Mouse (Mus musculus) kidney, postnatal 14 days (tissue): ENCODE measurements around the gene Nudcd3.

Experiments
- DNase-seq: peaks from one replicate; pipeline ENCODE4 v3.0.0; 2022; ENCODE audit warnings: mixed read lengths

The Nudcd3 gene

DNA sequence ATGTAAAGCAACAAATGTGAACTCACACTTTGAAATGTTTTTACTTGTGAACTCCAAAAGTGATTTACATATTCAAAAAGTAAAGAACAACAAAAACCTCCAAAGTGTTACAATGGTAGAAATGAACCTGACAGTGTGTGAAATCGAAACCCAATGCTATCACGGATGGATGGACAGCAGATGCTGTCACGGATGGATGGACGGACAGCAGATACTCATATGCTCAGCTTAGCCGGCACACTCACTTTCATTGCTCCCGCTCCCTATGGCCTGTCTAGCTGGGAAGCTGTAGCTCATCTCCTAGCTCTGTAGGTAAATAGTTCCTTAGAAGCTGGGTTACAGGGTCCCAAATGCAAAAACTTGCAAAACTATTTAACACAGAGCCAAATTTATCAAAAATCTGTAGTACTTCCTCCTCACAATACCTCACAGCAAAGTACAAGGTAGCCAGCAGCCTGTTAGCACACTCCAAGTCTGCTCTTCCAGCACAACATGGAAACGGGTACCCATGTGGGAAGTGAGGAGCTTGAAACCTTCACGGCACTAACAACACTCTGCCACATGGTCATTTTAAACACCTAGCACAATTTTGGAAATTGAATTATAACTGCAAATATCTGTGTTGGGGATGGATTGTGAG is 22.3 kb downstream of the Nudcd3 start:
- no peak for DNase-seq

DNA sequence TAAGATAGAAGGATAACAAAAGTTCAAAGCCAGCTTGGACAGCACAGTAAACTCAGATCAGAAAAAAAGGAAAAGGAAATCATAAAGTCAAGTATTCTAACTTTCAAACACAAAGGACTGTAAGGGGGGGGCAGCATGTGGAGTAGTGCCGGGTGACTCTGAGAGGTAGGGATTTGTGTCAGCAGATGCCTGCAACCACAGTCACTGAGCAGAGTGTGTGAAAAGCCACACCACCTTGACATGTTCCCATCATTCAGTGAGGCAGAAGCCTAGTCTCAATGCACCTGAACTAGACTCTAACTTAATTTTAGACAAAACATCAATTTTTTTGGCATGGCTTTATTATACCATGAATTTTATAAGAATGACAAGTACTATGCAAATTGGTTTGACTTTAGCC is 24.7 kb downstream of the Nudcd3 start:
- DNase-seq, result no peak

DNA sequence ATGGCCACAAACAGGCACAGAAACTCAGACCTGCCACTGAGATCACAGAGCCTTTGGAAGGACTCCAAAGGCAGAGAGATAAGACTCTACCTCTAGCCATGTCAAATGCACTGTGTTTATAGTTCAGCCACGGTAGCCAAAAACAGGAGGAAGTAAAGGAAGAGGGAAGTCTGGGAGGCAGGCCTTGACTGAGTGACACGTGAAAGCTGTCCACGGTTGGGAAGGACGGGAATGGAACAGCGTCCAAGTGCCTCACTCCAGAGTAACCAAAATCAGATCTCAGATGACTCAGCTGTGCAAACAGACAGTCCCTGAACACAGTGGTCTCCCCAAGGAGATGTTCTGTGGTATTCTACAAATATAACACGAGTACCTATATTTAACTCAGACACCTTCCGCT is 25.5 kb downstream of the Nudcd3 start:
- no peak for DNase-seq

DNA sequence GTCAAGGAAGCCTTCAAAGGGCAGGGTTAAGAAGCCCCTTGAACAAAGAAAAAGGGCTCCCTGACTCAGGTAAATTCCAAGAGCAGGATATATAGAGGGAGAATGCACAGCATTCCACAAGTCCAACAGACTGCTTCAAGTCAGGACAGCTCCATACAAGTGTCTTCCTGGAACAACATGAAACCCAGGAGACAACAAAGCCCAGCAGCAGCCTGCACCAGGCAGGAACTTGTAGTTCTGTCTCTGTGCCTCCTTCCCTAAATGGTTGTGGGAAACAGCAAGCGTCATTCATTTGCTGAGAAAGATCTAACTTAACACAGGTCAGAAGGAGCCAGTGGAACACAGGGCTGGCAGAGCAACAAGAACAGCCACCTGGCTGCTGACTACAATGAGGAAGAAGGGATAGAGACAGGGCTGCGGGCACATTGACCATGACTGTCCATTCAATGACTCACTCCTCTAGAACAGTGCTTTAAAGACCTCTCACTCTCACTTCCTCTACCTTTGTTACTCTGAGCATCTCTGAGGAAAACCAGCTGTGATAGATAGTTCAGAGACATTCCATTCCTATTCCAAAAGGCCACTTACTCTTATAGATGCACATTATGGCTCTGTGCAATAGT is 31.1 kb downstream of the Nudcd3 start:
- DNase-seq, result no peak

DNA sequence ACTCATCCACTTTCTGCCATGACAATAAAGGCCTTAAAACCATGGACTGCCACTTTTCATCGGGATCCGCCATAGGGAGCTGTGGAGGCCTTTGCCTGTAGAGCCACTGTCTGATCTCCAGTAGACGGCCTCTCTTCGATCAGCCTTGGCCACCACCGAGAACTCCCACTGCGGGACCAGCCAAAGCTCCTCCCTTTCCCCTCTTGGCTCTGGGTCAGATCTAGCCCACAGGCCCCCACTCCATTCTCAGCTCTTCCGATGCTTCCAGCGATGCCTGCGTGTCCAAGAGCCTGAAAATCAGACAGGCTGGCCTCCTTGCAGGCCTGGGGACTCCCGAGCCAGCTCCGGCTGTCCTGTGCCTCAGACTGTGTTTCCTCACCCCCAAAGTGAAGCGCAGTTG is 33.9 kb downstream of the Nudcd3 start:
- no peak for DNase-seq

DNA sequence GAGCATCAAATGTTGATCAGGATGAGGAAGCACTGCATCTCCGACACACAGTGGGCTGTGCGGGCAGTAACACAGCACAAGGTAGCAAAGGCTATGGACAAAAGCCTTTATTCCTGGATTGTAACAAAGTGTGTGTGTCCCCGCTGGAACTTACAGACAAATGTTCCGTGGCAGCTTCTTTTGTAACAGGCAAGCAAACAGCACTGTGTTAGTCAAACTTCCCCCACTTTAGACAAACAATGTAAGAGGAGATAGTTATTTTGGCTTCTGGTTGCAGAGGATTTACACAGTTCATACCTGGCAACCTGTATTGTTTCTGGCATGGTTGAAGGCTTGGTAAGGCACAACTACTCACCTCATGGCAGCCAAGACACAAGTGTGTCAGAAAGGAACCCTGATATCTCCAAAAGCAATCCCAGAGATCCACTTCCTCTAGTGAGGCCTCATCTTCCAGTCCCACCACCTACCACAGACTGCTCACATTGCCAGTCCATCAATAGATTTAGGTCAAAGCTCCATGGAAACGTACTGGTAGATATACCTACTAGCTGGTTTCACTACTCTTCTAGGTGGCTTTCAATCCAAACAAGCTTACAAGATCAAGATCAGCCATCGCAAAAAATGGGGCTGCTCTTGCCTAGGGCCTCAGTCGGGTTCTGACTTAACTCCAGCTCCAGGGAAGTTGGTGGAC is 34.7 kb downstream of the Nudcd3 start:
- no peak for DNase-seq

- no peak for DNase-seq
Measured at GRCm38 (mm10) chr11:6164781-6165180, 35.4 kb downstream of the Nudcd3 start.

DNA sequence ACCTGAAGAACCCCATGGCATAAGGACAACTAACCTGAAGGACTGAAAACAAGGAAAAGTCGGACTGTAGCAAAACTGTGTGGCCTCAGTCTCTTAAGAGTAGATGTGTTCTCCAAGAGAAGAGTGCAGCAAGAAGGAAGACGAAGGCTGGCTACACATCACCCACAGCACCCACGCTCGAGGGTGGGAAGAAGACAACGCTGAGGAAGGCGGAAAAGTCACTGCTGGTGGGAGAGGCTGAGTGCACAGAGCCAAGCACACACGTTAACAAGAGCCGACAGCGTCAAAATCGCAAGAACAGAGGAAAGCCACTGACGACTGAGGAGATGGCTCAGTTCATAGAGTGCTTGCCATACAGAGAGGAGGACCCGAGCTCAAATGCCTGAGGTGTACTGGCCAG is 36.5 kb downstream of the Nudcd3 start:
- no peak for DNase-seq

DNA sequence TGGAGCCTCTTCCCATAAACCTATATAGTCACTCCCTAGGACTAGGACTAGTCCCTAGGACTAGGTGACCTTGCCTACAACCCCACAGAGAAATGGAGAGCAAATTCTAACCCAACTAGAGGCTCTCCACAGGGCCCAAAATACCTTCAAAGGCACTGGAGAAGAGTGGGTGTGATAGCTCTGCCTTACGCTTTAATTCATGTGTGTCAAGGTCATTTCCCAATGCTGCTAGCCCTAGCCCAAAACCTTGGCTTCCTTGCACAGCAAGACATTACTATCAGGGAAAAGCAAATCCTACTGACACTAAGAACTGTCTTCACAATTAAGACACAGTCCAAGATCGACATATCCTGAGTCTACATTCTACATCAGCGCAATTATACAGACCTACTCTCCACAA is 37.2 kb downstream of the Nudcd3 start:
- DNase-seq, result no peak

GRCm38 (mm10) chr11:6161549-6161948 is 38.7 kb downstream of the Nudcd3 start:
- no peak for DNase-seq

DNA sequence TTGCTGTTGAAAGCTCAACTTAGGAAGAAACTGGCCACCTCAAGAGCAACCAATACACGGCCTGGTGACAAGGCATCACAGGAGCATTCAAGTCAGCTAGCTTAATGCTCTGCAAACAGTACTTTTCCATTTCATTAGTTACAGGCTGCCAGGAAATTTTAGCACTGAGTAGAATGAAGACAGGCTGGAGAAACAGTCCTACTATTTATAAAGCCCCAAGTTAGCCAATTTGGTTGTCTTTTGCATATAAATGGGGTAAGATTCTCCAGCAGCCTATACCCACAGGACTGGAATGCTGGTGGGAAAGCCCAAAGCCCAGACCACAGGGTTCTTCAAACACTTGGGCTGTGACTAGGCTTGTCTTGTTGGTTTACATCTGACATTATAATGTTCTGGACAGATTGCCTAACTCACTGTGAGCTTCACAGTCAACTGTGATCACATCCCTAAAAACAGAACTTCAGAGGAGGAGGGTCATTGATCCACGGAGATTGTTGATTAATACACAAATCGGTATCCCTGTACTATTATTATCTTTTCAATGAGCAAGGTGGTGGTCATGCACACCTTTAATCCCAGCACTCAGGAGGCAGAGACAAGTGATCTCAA is 39.4 kb downstream of the Nudcd3 start:
- DNase-seq, result no peak

- DNase-seq, result no peak
Measured at GRCm38 (mm10) chr11:6159704-6160275, 40.4 kb downstream of the Nudcd3 start.

DNA sequence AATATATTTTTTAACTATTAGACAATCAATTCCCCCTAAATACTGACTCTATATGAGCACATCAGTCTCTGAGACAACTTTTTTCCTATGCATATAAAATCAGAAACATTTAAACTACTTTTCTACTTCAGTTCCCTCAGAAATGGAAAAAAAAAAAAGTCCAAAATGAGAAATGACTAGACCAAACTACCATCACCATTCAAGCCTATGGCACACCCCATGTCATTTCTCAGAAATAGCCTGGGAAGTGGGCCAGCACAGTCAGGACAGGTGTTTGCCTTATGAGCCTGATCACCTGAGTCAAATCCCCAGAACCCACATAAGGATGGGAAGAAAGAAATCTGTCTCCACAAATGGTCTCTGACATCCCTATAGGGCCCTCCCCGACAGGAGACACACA is 41.7 kb downstream of the Nudcd3 start:
- DNase-seq, result no peak

DNA sequence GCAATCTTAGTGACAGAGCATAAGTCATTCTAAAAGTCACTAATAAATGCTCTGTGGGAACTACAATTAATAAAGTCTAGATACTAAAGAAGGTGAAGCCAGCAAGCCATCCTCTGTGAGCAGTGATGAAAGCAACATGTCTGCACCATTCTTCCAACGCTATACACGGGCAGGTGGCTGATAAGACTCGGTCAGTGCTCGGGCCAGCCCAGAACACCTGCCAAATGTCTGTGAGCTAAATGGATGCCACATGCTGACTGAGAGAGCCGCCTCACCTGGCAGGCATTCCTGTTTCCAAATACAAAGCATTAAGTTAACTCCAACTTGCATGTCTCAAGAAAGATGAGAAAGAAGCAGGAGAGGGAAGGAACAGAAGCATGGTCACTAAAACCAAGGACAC is 43.1 kb downstream of the Nudcd3 start:
- no peak for DNase-seq

- no peak for DNase-seq
Measured at GRCm38 (mm10) chr11:6156651-6157050, 43.6 kb downstream of the Nudcd3 start.

- DNase-seq, result no peak
Measured at GRCm38 (mm10) chr11:6154211-6154701, 46.0 kb downstream of the Nudcd3 start.

DNA sequence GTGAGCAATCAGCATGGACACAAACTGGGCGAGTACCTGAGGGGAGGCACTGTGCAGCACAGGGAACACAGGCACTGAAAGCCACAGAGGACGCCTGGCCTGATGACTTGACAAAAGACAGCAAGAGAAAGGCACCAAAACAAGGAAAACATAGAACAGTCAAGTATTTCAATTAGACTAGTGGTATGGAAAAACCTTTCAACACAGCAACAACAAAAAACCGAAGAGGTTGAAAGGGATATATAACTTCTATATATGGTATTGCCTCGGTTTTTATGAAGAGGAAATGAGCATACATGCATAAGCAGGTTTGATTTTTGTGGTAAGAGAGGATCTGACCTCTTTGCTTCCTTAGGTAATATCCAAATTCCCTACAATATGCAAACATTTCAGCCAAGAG is 47.4 kb downstream of the Nudcd3 start:
- DNase-seq, result no peak

DNA sequence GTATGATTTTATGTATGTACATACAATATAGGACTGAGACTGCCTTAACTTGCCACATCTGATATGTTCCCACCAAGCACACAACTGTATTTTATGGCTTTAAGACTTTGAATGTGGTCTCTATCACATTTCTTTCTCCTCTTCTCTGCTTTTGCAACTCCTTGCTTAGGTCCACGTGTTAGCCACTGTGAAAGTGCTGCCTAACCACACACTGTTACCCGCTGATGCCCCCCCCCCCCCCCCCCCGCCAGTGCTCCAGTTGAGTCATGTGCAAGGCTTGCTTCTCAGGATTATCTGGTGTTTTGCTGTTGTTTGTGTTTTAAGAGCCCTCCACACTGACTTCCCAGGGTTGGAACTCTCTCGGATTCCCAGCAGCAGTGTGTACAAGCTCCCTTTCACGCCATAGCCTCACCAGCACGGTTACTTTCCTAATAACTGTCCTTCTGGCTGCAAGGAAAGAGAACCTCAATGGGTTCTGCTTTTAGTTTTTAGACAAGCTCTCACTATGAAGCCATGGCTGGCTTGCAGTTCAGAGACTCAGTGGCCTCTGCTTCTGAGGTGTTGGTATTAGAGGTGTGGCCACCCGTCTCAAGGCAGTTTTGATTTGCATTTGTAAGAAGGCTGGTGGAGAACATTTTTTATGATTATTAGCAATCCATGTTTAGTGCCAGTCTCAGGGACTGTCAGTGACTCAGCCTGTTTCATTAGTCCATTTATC is 61.8 kb downstream of the Nudcd3 start:
- no peak for DNase-seq

DNA sequence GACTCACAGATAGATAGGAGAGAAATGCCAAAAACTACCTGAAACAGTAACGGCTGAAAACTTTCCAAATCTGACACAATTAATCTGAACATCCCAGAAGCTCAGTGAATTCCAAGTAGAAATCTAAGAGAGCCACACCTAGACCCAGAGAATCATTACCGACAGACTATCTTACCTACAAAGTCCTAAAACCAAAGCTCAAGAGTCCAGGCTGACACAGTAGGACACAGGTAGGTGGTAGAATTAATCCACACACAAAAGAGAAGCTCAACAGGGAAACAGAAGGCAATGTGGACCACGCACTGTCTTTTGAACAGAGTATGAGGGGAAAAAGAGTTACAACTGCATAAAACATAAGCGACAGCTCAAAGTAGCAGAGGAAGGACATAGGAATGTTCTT is 67.3 kb downstream of the Nudcd3 start:
- no peak for DNase-seq

- DNase-seq, result no peak
Measured at GRCm38 (mm10) chr11:6130578-6130977, 69.6 kb downstream of the Nudcd3 start.

DNA sequence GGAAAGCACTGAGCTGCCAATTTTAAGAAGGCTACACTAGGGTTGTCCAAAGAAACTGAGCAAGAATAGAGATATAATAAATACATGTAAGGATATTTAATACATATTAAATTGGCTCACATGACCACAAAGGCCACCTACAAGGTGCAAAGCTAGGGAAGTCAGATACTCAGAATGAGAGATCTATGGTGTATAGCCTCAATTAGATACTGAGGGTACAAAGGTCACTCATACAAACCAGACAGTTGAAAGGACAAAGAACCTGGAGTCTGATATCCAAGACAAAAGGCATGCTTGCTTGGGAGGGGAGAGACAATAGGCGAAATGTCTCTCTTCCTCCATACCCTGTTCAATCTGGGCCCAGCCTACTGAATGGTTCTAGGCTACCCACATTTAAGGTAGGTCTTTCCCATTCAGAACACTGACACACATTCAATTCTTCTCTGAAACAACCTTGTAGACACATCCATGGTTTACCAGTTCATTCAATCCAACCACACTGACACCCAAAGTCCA is 76.6 kb downstream of the Nudcd3 start:
- no peak for DNase-seq

DNA sequence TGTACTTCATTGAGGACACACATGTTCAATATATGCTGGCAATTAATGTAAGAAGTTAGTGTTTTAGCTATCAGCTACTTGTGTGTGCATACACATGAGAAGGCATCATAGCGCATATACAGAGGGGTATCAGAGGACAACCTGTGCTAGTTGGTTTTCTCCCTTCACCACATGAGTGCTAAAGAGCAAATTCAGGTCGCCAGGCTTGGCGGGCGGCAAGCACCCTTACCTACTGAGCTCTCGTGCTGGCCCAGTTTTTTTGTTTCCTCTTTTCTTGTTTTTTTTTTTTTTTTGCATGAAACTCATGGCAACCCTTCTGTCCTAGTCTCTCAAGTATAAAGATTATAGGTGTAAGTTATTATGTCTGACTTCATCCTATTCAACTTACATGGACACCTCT is 77.6 kb downstream of the Nudcd3 start:
- no peak for DNase-seq

GRCm38 (mm10) chr11:6120596-6120995 is 79.6 kb downstream of the Nudcd3 start:
- no peak for DNase-seq
